ENCODE assay signal across 22 mouse cellular contexts in genomic region chr15:25229807-25230206, GRCm38 (mm10).
DNase-seq lines count a peak whose midpoint lies in the region; ATAC-seq lines count a peak whose summit lies in the region.
"Had no signal": no experiment of that assay in that cellular context is flagged by ENCODE, and none has a peak within 500 bp of the region (broad histone marks: within the 10 kb centered on the region; RNA-seq: fewer than 3 reads in every experiment).

No protein-coding gene starts in this region.

- no peaks in the 10 kb centered on the region for H3K27me3 ChIP-seq in midbrain, embryonic 11.5 days (ENCODE audit: control insufficient read depth, insufficient read depth, low read length)
- no peaks in the 10 kb centered on the region for H3K27me3 ChIP-seq in midbrain, embryonic 13.5 days
- H3K27me3 ChIP-seq in forebrain, embryonic 13.5 days, result peaks cover 19% of the 10 kb centered on the region
- H3K27me3 ChIP-seq in forebrain, embryonic 15.5 days, result peaks cover 4% of the 10 kb centered on the region; the same call in 1 of the 2 replicates
- H3K27me3 ChIP-seq: embryonic facial prominence, embryonic 12.5 days; embryonic facial prominence, embryonic 15.5 days; hindbrain, embryonic 13.5 days had no signal

- H3K4me1 ChIP-seq in midbrain, embryonic 11.5 days (ENCODE audit: control insufficient read depth, insufficient read depth, low read length), result no peaks in the 10 kb centered on the region
- no peaks in the 10 kb centered on the region; the same call in 1 of the 2 replicates for H3K4me1 ChIP-seq in midbrain, embryonic 13.5 days (replicated peaks)
- peaks cover 18% of the 10 kb centered on the region for H3K4me1 ChIP-seq in forebrain, embryonic 13.5 days
- H3K4me1 ChIP-seq in forebrain, embryonic 15.5 days, result peaks cover 8% of the 10 kb centered on the region
- H3K4me1 ChIP-seq: embryonic facial prominence, embryonic 15.5 days; hindbrain, embryonic 13.5 days had no signal

- peak; percentile 26 for DNase-seq in midbrain, embryonic 11.5 days (ENCODE audit: low spot score, missing footprints)
- no peak for DNase-seq in layer of hippocampus, adult 18-20 months (ENCODE audit: low spot score in 2 of 2)
- DNase-seq in left cerebral cortex, adult 8-10 months (ENCODE audit: low spot score in 2 of 2), result no peak
- DNase-seq: adrenal gland, adult 2 months; adrenal gland, postnatal 14 days; cerebellum, adult 11 months; cerebellum, adult 2 months; cerebellum, adult 9-11 months; cerebellum, postnatal 25 days; gastrocnemius, postnatal 10 days; gastrocnemius, postnatal 36 days; heart, adult 11 months had no signal

- H3K9me3 ChIP-seq in midbrain, embryonic 11.5 days (ENCODE audit: control insufficient read depth, low read length), result no peaks in the 10 kb centered on the region
- no peaks in the 10 kb centered on the region for H3K9me3 ChIP-seq in midbrain, embryonic 13.5 days
- no peaks in the 10 kb centered on the region for H3K9me3 ChIP-seq in forebrain, embryonic 13.5 days (replicated peaks)
- no peaks in the 10 kb centered on the region for H3K9me3 ChIP-seq in forebrain, embryonic 15.5 days
- H3K9me3 ChIP-seq: embryonic facial prominence, embryonic 12.5 days; embryonic facial prominence, embryonic 15.5 days; hindbrain, embryonic 13.5 days had no signal

- no peak for ATAC-seq in midbrain, embryonic 11.5 days (ENCODE audit: low FRiP score)
- no peak for ATAC-seq in midbrain, embryonic 13.5 days
- peak; percentile 50; the same call in 1 of the 2 replicates for ATAC-seq in forebrain, embryonic 13.5 days
- peak; percentile 38 for ATAC-seq in forebrain, embryonic 15.5 days (replicated peaks)
- ATAC-seq: CD4-positive, CD25-positive, alpha-beta regulatory T cell, adult 4 months; inflammation-experienced regulatory T-cells, adult 6 months; intestine, embryonic 16.5 days had no signal

- H3K4me3 ChIP-seq in midbrain, embryonic 11.5 days (ENCODE audit: low read depth, low read length), result no peak overlapping the region
- H3K4me3 ChIP-seq in midbrain, embryonic 13.5 days (replicated peaks), result no peak overlapping the region
- no peak overlapping the region for H3K4me3 ChIP-seq in forebrain, embryonic 13.5 days
- H3K4me3 ChIP-seq in forebrain, embryonic 15.5 days, result no peak overlapping the region
- H3K4me3 ChIP-seq: embryonic facial prominence, embryonic 12.5 days; embryonic facial prominence, embryonic 15.5 days; hindbrain, embryonic 13.5 days had no signal

- H3K4me2 ChIP-seq in midbrain, embryonic 11.5 days, result no peak overlapping the region
- no peak overlapping the region for H3K4me2 ChIP-seq in midbrain, embryonic 13.5 days (replicated peaks)
- peak overlapping the region; percentile 15 for H3K4me2 ChIP-seq in forebrain, embryonic 13.5 days
- no peak overlapping the region for H3K4me2 ChIP-seq in forebrain, embryonic 15.5 days (replicated peaks)
- H3K4me2 ChIP-seq: embryonic facial prominence, embryonic 12.5 days; embryonic facial prominence, embryonic 15.5 days; heart, embryonic 11.5 days; hindbrain, embryonic 13.5 days had no signal

- 95% methylated on average over 11 of the region's 11 CpGs for WGBS in midbrain, embryonic 11.5 days
- WGBS in midbrain, embryonic 13.5 days, result 83% methylated on average over 11 of the region's 11 CpGs
- WGBS in forebrain, embryonic 13.5 days, result 42% methylated on average over 11 of the region's 11 CpGs
- 35% methylated on average over 11 of the region's 11 CpGs for WGBS in forebrain, embryonic 15.5 days

- no peaks in the 10 kb centered on the region for H3K36me3 ChIP-seq in midbrain, embryonic 11.5 days (ENCODE audit: control insufficient read depth, insufficient read depth, low read length)
- no peaks in the 10 kb centered on the region for H3K36me3 ChIP-seq in midbrain, embryonic 13.5 days
- H3K36me3 ChIP-seq in forebrain, embryonic 13.5 days (ENCODE audit: poor library complexity, severe bottlenecking), result no peaks in the 10 kb centered on the region
- no peaks in the 10 kb centered on the region for H3K36me3 ChIP-seq in forebrain, embryonic 15.5 days
- H3K36me3 ChIP-seq: embryonic facial prominence, embryonic 12.5 days; embryonic facial prominence, embryonic 15.5 days; hindbrain, embryonic 13.5 days had no signal

- no peak overlapping the region for H3K27ac ChIP-seq in midbrain, embryonic 11.5 days (ENCODE audit: low read depth, low read length)
- no peak overlapping the region for H3K27ac ChIP-seq in midbrain, embryonic 13.5 days
- H3K27ac ChIP-seq in forebrain, embryonic 13.5 days, result no peak overlapping the region
- no peak overlapping the region for H3K27ac ChIP-seq in forebrain, embryonic 15.5 days (replicated peaks)
- H3K27ac ChIP-seq: embryonic facial prominence, embryonic 12.5 days; embryonic facial prominence, embryonic 15.5 days; hindbrain, embryonic 13.5 days had no signal

- no peak overlapping the region for H3K9ac ChIP-seq in midbrain, embryonic 11.5 days (ENCODE audit: low read length)
- no peak overlapping the region for H3K9ac ChIP-seq in midbrain, embryonic 13.5 days (replicated peaks)
- H3K9ac ChIP-seq in forebrain, embryonic 13.5 days, result no peak overlapping the region
- no peak overlapping the region for H3K9ac ChIP-seq in forebrain, embryonic 15.5 days (replicated peaks)
- H3K9ac ChIP-seq: embryonic facial prominence, embryonic 12.5 days; embryonic facial prominence, embryonic 15.5 days; hindbrain, embryonic 13.5 days had no signal

Comparison
In these comparisons a context has a peak if more than half of its experiments do, and no peak if none do; other contexts are left out.
1. ATAC-seq: peak in forebrain, embryonic 13.5 days (single experiment) and forebrain, embryonic 15.5 days (single experiment); none in midbrain, embryonic 11.5 days (single experiment) and midbrain, embryonic 13.5 days (single experiment).